Mouse (Mus musculus): ENCODE data around the gene Sac3d1. TPM values are rescaled to one million over a fixed set of nuclear protein-coding genes. Genes with fewer than 3 reads are reported as not detected.

Gene Sac3d1
- total RNA-seq, 1 experiment from 2014 or later, result 2.2 TPM

DNA sequence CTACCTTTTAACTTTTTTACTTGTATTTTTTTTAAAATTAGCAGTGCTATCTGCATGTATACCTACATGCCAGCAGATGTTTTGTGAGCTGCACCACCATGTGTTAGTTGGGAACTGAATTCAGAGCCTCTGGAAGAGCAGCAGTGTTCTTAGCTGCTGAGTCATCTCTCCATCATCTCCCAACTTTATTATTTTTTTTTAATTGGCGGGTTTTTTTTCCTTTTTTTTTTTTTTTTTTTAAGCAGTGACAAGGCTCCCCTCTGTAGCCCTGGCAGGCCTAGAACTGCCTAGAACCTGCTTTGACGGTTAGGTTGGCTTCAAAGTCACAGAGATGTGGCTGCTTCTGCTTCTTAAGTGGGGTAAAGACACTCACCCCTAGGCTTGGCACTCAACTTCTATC is 6.4 kb upstream of the Sac3d1 start:
- no peak for ATAC-seq (ENCODE audit: extremely low read depth, insufficient number of reproducible peaks, low FRiP score, poor library complexity, severe bottlenecking)

DNA sequence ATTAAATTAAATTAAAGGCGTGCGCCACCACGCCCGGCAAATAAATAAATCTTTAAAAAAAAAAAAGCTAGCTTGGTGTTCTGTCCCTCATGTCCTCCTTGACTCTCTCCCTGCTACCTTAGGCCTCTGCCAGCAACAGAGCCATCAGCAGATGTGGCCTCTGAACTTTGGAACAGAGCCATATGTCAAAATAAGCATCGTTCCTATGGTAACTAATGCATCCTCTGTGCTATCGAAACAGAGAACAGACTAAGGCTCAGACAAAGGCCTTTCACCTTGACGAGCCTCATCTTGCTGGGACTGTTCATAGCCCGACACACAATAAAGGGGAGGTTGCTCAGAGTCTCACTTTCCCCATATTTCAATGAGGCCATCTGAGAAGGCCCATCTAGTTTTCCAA is 4.9 kb upstream of the Sac3d1 start:
- no peak for ATAC-seq (ENCODE audit: extremely low read depth, insufficient number of reproducible peaks, low FRiP score, poor library complexity, severe bottlenecking)

- ATAC-seq (ENCODE audit: extremely low read depth, insufficient number of reproducible peaks, low FRiP score, poor library complexity, severe bottlenecking), result no peak
Observed at GRCm38 (mm10) chr19:6121761-6122160, 3.3 kb upstream of the Sac3d1 start.

GRCm38 (mm10) chr19:6118677-6119185 is 281 bp upstream of the Sac3d1 start:
- no peak for ATAC-seq (ENCODE audit: extremely low read depth, insufficient number of reproducible peaks, low FRiP score, poor library complexity, severe bottlenecking)

GRCm38 (mm10) chr19:6117346-6117985 is 984 bp downstream of the Sac3d1 start:
- ATAC-seq (ENCODE audit: extremely low read depth, insufficient number of reproducible peaks, low FRiP score, poor library complexity, severe bottlenecking), result no peak

DNA sequence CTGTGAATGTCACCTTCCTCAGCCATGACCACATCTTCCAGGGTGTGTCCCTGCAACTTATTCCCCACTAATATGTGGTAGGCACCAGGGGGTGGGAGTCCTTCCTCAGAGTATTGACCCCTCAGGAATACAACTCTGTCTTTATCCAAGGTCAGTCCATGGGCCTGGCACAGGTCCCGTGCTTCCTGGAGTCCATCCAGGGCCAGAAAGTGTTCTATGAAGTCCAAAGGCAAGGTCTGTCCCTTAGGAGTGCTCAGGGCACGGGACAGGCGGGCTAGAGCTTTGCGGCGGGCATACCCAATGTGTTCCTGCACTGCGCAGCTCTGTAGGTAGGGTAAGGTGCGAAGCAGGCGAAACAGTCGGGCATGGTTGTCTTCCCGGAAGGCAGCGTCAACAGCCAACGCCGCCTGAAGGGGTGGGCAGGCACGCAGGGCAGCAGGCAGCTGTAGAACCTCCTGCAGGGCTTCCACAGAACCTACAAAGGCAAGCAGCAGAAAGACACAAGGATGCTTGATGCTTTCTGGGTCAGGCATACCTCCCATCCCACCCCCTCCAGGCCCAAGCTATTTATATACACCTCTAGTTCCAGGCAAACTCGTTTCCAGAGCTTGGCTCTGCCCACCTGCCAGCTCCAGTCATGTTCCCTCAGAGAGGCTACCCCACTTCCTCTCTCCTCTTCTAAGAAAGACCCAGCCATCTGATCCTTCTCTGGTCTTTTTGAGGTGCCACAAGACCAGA is 2.2 kb downstream of the Sac3d1 start:
- ATAC-seq (ENCODE audit: extremely low read depth, insufficient number of reproducible peaks, low FRiP score, poor library complexity, severe bottlenecking), result no peak

DNA sequence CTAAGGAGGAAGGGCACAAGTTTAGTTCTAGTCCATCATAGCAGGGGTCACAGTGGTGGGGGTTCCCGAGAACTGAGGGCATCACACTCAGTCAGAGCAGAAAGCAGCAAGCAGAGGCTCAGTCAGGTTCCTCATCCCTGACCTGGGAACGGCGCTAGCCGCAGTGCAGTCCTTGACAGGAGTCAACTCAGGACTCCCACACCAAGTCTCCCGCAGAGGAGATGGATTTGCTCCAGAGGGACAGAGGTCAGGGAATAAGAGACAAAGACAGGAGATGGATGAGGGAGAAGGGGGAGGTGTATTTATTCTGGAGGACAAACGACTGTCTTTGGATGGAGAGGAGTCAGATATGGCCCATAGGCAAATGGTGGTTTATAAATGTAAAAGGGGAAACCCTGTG is 5.3 kb downstream of the Sac3d1 start:
- ATAC-seq (ENCODE audit: extremely low read depth, insufficient number of reproducible peaks, low FRiP score, poor library complexity, severe bottlenecking), result no peak

- ATAC-seq (ENCODE audit: extremely low read depth, insufficient number of reproducible peaks, low FRiP score, poor library complexity, severe bottlenecking), result no peak
Observed at GRCm38 (mm10) chr19:6105586-6105985, 12.9 kb downstream of the Sac3d1 start, which contains the start of gene Naaladl1. Gene Naaladl1, plus strand, starts transcription at chr19:6105782.

DNA sequence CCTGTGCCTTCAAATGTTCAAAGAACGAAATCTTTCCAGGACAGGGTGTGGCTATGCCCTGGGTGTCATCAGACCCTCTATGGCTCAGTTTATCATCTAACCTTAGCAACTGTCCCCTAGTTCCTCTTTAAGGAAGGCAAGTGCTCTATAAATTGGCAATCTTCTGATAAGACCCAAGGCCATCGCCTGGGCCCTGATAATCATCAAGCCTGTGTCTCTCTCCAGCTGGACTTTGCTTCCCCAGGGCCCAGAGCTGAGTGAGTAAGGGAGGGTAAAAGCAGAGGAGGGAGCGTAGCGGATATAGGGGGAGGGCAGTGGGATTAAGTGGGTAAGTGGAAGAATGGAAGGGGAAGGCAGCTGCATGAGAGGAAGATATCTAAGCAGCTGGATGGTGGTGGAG is 14.0 kb downstream of the Sac3d1 start:
- no peak for ATAC-seq (ENCODE audit: extremely low read depth, insufficient number of reproducible peaks, low FRiP score, poor library complexity, severe bottlenecking)

GRCm38 (mm10) chr19:6102169-6102853 is 16.1 kb downstream of the Sac3d1 start:
- ATAC-seq (ENCODE audit: extremely low read depth, insufficient number of reproducible peaks, low FRiP score, poor library complexity, severe bottlenecking), result no peak

DNA sequence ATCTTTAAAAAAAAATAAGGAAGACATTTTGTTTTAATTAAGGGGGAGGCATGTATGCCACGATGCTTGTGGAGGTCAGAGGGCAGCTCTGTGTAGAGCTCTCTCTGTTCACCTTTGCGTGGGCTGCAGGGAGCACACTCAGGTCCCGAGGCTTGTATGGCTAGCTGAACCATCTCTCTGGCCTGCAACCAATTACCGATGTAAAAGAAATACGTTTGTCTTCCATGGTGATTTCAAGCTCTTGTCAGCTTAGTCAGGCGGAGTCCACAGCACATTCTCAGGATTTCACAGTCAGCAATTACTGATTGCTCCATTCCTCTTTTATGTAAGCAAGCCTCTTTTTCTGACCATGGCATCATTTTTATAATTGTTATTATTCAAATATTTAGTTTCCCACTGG is 17.3 kb downstream of the Sac3d1 start:
- no peak for ATAC-seq (ENCODE audit: extremely low read depth, insufficient number of reproducible peaks, low FRiP score, poor library complexity, severe bottlenecking)

DNA sequence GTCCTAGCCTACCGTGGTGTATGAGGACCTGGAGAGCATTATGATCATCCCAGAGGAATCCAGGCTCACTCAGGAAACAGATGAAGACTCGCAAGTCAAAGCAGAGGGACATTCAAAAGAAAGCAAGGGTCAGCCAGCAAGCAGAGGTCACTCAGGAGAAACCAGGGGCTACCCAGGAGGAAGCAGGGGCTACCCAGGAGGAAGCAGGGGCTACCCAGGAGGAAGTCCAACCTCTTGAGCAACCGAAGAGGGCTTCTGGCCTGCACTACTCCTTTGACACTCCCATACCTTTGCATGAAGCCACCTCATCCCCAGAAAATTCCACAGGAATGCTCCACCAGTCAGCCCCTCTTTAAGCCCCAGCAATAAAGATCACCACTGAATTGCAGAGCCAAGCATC is 20.6 kb downstream of the Sac3d1 start:
- ATAC-seq (ENCODE audit: extremely low read depth, insufficient number of reproducible peaks, low FRiP score, poor library complexity, severe bottlenecking), result no peak

- ATAC-seq (ENCODE audit: extremely low read depth, insufficient number of reproducible peaks, low FRiP score, poor library complexity, severe bottlenecking), result no peak
Observed at GRCm38 (mm10) chr19:6094119-6094518, 24.3 kb downstream of the Sac3d1 start, which contains the start of gene AC131692.1. Gene AC131692.1, plus strand, starts transcription at chr19:6094419.

DNA sequence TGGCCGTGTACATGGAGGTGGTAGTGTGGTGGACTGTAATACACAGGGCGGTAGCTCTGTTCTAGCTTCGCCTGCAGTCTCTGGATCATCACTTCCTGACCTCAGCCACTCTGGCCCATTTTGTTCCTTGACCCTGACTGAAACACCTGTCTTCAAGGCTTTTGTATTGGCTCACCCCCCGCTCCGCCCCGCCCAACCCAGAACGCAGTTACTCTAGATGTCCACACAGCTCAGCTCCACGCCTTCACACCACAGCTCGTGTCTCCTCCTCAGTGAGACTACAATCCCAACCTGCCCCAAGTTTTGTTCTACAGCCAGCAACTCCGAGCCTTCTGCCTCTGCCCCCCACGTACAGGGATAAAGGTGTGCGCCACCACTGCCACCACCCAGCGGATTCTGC is 29.6 kb downstream of the Sac3d1 start:
- ATAC-seq (ENCODE audit: extremely low read depth, insufficient number of reproducible peaks, low FRiP score, poor library complexity, severe bottlenecking), result no peak

DNA sequence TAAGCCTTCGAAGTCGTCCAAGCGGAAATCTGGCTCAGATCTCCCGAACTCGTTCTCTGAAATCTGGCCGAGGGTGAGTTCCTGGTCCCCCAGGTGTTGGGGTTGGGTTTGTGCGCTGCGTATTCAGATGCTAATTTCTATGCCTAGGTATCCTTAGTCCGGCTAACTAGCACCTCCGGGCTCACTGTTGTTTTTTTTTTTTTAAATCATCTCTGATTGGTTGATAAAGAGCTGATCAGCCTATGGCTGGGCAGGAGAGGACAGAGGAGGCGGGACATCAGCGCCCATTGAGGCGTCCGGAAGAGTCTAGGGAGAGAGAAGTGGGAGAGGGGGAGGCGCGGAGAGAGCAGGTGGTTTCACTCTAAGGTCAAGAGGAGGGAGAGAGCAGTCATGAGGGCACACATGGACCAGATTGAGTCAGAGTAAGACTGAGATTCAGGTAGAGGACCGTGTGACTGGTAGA is 33.0 kb downstream of the Sac3d1 start:
- ATAC-seq (ENCODE audit: extremely low read depth, insufficient number of reproducible peaks, low FRiP score, poor library complexity, severe bottlenecking), result peak; percentile 28; the same call in 1 of the 2 replicates

- peak; percentile 95 for ATAC-seq (ENCODE audit: extremely low read depth, insufficient number of reproducible peaks, low FRiP score, poor library complexity, severe bottlenecking)
Observed at GRCm38 (mm10) chr19:6084478-6085248, 33.8 kb downstream of the Sac3d1 start, which contains the start of the genes Zfpl1 and Cdca5. Gene Zfpl1, minus strand, starts transcription at chr19:6084956. Gene Cdca5, plus strand, starts transcription at chr19:6084983.

GRCm38 (mm10) chr19:6082156-6082555 is 36.3 kb downstream of the Sac3d1 start, which contains the start of gene Gm28374:
Gene Gm28374, minus strand, starts transcription at chr19:6082256.
- no peak for ATAC-seq (ENCODE audit: extremely low read depth, insufficient number of reproducible peaks, low FRiP score, poor library complexity, severe bottlenecking)

- no peak for ATAC-seq (ENCODE audit: extremely low read depth, insufficient number of reproducible peaks, low FRiP score, poor library complexity, severe bottlenecking)
Observed at GRCm38 (mm10) chr19:6079983-6080480, 38.4 kb downstream of the Sac3d1 start, which contains the start of gene Tmem262. Gene Tmem262, plus strand, starts transcription at chr19:6080033.
